Mouse (Mus musculus) testis, adult 2 months (tissue): ENCODE results near the gene Specc1. TPM values are rescaled to one million over a fixed set of nuclear protein-coding genes. Genes with fewer than 3 reads are reported as not detected.
"Not testable (repeated sequence)": the region's sequence is repeated elsewhere in the genome, so short reads cannot be mapped to it uniquely, and the experiment has no call there.

ENCODE experiments used
- H3K27ac ChIP-seq: fragments of 200-500 bp; 2 replicates; pipeline ENCODE4 v1.5.1; 2012; ENCODE audit warnings: low read depth, low read length; ENCODE audit not compliant: control insufficient read depth, insufficient read depth
- H3K27me3 ChIP-seq: fragments of 200-500 bp; 2 replicates; pipeline ENCODE4 v1.6.1; 2012; ENCODE audit warnings: mild to moderate bottlenecking, low read length, moderate library complexity; ENCODE audit not compliant: control insufficient read depth, insufficient read depth
- H3K36me3 ChIP-seq: fragments of 200-500 bp; 2 replicates; pipeline ENCODE4 v1.6.1; 2012; ENCODE audit warnings: mild to moderate bottlenecking, low read length; ENCODE audit not compliant: control insufficient read depth, insufficient read depth
- H3K4me1 ChIP-seq: fragments of 200-500 bp; 2 replicates; pipeline ENCODE4 v1.6.1; 2012; ENCODE audit warnings: low read length; ENCODE audit not compliant: control insufficient read depth, insufficient read depth
- H3K4me3 ChIP-seq: fragments of 200-500 bp; 2 replicates; pipeline ENCODE4 v1.5.1; 2012; ENCODE audit warnings: low read depth, mild to moderate bottlenecking, low read length, moderate library complexity, mixed read lengths; ENCODE audit not compliant: control insufficient read depth
- CTCF ChIP-seq: fragments of 200-500 bp; IDR thresholded peaks from 2 replicates; pipeline ENCODE4 v1.5.1; 2012; ENCODE audit warnings: low read depth, mild to moderate bottlenecking, inconsistent platforms, low read length, moderate library complexity; ENCODE audit not compliant: control insufficient read depth, insufficient read depth, insufficient replicate concordance
- POLR2A ChIP-seq: fragments of 200-500 bp; IDR thresholded peaks from 2 replicates; pipeline ENCODE4 v1.6.1; 2012; ENCODE audit warnings: low read depth, mild to moderate bottlenecking, inconsistent platforms, low read length, moderate library complexity; ENCODE audit not compliant: control insufficient read depth
- polyA plus RNA-seq: library from polyadenylated mRNA; depleted of rRNA; stranded (reverse); fragments of >200 nt; gene quantifications from 2 replicates; pipeline ENCODE4 v1.2.3, GENCODE M21; 2012

Specc1 gene
- polyA plus RNA-seq, 1 experiment: 10.0 TPM

DNA sequence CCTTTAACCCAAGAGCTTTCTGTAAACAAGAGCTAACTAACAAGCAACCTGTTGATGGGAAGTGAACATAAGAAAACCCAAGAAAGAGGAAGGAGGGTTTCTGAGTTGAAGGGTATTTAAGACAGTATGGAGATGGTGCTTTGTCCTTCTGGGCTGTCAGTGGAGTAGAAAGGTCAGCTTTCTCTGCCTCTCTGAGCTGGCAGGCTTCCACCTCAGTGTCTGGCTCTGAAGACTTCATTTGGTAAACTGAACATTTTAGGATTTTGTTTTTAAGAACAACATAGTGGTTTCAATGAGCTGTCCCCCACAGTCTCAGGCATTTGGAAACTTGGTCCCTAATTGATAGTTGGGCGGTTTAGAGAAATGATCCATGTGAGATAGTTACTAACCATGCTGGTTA is 18.8 kb upstream of the Specc1 start:
- Histone ChIP-seq H3K4me1 (no peaks in the 10 kb centered on the region), H3K27ac (no peak overlapping the region), H3K36me3 (no peaks in the 10 kb centered on the region), H3K27me3 (no peaks in the 10 kb centered on the region), H3K4me3 (no peak overlapping the region)
- no peak for TF ChIP-seq CTCF
- no peak for TF ChIP-seq POLR2A

DNA sequence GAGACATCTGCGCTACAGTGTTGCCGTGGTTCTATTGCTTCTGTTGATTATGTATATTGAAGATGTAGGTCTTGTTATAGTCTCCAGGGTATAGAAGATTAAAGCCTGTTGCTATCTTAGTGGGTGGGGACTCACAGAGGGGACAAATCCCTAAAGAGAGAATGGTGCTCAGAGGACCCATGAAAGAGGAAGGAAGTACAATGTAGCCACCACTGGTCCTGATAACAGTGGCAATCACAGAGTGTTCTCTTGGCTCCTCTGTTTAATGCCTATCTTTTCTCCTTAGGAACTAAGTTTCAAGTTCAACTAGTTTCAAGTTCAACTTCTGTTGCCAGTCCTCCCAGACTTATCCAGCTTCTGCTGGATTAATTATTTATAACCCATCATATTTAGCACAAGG is 13.7 kb upstream of the Specc1 start:
- no peak for TF ChIP-seq CTCF
- no peak for TF ChIP-seq POLR2A
- Histone ChIP-seq H3K27me3 (no peaks in the 10 kb centered on the region), H3K4me3 (no peak overlapping the region), H3K27ac (no peak overlapping the region), H3K4me1 (no peaks in the 10 kb centered on the region), H3K36me3 (no peaks in the 10 kb centered on the region)

DNA sequence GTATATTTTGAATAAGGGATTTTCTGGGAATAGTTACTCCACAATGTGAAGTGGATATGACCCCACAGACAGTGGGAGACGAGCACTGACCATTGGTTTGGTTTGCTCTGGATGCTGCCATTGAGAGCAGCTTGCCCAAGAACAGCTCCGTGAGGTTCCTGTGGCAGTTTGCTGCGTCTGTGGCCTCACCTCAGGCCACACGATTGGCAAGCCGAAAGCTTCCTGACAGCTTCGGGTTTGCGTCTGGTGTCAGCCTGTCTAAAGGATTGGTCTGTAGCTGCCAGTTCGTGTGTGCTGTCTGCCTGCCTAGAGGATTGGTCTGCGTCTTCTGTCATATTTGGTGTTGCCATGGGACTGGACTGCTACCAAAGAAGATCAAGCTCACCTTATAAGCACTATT is 12.1 kb upstream of the Specc1 start:
- TF ChIP-seq POLR2A (no peak), CTCF (no peak)
- no peak overlapping the region for H3K27ac ChIP-seq
- no peaks in the 10 kb centered on the region for H3K27me3 ChIP-seq
- no peak overlapping the region for H3K4me3 ChIP-seq
- H3K36me3 ChIP-seq: no peaks in the 10 kb centered on the region
- H3K4me1 ChIP-seq: no peaks in the 10 kb centered on the region

DNA sequence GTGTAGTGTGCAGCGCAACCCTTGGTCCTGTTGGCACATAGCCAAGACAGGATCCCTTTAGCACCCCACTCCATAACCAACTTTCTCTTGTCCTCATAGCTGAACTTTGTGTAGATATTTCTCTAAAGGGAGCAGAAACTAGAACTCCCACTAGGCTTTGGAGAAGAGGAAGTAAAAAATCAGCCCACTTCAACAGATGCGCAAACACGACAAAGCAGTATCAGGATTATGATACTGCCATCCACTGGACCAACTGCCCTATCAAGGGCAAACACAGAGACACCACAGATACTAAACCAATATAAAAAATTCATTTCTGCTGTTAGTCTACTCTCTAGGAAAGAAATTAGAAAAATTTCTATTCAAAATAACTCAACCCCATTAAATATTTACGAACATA is 10.0 kb upstream of the Specc1 start:
- H3K4me3 ChIP-seq: no peak overlapping the region
- no peaks in the 10 kb centered on the region for H3K36me3 ChIP-seq
- no peak overlapping the region for H3K27ac ChIP-seq
- H3K27me3 ChIP-seq: no peaks in the 10 kb centered on the region
- peaks cover 3% of the 10 kb centered on the region for H3K4me1 ChIP-seq
- no peak for TF ChIP-seq CTCF
- TF ChIP-seq POLR2A: no peak

DNA sequence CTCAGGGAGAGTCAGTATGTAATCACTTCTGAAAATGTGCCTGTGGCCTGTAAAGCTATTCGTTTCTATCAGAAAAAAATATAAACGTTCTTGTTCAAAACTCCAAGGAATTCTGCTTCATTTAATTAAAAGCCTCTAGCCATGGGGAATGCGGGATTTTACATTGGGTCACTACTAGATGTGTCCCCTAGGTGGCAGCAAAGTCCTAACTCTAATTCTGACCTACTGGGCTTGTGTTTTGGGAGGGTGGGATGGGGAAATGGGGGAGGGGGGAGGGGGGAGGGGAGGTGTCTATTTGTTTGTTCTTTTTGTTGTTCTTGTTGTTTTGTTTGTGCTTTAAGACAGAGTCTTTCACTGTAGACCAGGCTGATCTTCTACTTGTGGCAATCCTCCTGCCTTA is 7.2 kb upstream of the Specc1 start:
- no peak overlapping the region for H3K4me3 ChIP-seq
- no peaks in the 10 kb centered on the region for H3K36me3 ChIP-seq
- H3K27ac ChIP-seq: no peak overlapping the region
- H3K4me1 ChIP-seq: peaks cover 6% of the 10 kb centered on the region
- no peaks in the 10 kb centered on the region for H3K27me3 ChIP-seq
- no peak for TF ChIP-seq POLR2A
- no peak; the same call in 1 of the 2 replicates for TF ChIP-seq CTCF

DNA sequence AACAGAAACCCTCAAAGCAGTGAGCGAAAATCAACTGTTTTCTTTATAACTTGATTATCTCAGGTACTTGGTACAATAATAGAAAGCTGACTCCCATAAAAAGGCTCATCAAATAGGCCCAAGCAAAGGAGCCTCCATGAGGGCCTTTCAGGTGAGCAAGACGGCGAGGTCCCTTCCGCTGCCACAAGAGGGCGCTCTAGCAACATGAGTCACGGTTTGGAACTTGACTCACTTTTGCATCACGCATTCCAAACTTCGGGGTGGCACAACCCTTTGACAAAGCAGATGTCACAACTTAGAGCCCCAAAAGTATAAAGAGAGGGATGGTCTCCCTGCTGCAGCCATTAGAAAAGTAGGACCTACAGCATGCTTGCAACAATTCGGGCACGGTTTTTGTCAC is 5.9 kb upstream of the Specc1 start:
- H3K27me3 ChIP-seq: no peaks in the 10 kb centered on the region
- peaks cover 6% of the 10 kb centered on the region for H3K4me1 ChIP-seq
- peak overlapping the region; percentile 70 for H3K4me3 ChIP-seq
- TF ChIP-seq CTCF (peak; percentile 98), POLR2A (no peak)
- H3K27ac ChIP-seq: no peak overlapping the region
- H3K36me3 ChIP-seq: no peaks in the 10 kb centered on the region

DNA sequence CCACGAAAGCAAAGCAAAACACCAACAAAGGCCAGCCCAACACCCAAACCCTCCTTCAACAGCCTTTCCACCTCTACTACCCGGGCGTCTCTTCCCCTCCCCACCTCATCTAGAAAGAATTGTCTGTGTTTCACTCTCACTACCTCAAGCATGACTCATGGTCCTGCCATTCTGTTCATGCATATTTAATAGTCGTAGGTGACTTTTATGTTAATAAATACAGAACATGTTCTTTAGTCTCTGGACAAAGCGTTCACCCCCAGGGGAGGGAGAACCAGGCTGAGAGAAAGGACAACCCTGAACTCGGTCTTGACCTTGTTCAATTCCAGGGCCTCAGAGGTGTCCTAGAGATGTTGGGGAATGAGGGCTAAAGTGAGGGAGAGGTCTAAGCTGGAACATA is 1.4 kb upstream of the Specc1 start:
- no peaks in the 10 kb centered on the region for H3K36me3 ChIP-seq
- H3K27ac ChIP-seq: no peak overlapping the region
- H3K4me1 ChIP-seq: peaks cover 13% of the 10 kb centered on the region
- no peak overlapping the region for H3K4me3 ChIP-seq
- TF ChIP-seq CTCF: no peak
- no peaks in the 10 kb centered on the region for H3K27me3 ChIP-seq

DNA sequence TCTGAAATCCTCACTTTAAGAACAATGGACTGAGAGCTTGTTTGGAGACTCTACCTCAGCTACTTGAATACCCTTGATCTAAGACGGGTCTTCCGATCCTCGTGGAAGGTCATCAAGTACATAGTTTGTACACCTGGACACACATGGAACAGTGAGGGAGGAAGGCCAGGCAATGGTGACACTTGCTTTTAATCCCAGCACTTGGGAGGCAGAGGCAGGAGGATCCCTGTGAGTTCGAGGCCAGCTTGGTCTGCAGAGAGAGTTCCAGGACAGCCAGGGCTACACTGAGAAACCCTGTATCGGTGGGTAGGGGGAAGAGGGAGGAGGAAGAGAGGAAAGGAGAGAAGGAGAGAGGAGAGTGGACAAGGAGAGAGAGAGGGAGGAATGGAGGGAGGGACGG is 612 bp upstream of the Specc1 start:
- Histone ChIP-seq H3K36me3 (no peaks in the 10 kb centered on the region), H3K27me3 (no peaks in the 10 kb centered on the region), H3K27ac (no peak overlapping the region), H3K4me3 (no peak overlapping the region), H3K4me1 (peaks cover 13% of the 10 kb centered on the region)
- TF ChIP-seq POLR2A: no peak
- no peak for TF ChIP-seq CTCF

DNA sequence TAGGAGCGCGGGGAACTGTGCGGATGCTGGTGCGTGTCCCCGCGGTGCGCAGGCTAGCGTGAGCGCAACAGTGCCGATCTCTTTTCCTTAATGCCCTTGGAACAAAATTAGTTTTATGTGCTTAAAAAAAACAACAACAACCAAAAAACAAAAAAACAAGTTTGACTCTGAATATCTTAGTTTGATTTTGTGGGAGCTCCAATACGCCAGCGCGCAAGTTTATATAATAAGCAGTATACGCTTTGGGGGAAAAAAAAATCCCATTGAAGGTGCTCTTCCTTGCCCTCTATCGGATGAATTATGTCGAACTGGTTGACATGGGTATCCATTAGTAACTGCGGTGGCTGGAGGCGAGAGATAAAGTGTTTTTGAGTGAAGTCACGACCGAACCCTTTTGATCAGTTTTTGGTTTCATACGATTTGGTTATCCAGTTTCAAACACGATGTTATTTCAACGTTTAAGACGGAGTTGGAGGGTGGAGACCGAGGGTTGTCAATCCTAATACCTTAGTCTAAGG is 792 bp downstream of the Specc1 start:
- H3K27me3 ChIP-seq: no peaks in the 10 kb centered on the region
- no peaks in the 10 kb centered on the region for H3K36me3 ChIP-seq
- no peak overlapping the region for H3K27ac ChIP-seq
- no peak for TF ChIP-seq CTCF
- TF ChIP-seq POLR2A: no peak
- H3K4me1 ChIP-seq: peaks cover 6% of the 10 kb centered on the region
- peak overlapping the region; percentile 82 for H3K4me3 ChIP-seq

DNA sequence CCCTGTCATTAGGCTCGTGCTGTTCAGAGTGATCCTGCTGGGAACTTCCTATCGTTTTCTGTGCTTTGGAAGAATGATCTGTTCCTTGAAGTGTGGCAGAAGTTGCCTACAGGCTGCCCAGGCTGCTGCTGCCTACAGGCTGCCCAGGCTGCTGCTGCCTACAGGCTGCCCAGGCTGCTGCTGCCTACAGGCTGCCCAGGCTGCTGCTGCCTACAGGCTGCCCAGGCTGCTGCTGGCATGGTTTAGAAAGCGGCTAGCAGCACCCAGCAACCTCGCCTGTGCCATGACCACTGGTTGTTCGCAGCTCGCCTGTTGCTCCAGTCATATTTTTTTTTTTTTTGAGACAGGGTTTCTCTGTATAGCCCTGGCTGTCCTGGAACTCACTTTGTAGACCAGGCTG is 2.1 kb downstream of the Specc1 start:
- H3K27me3 ChIP-seq, H3K4me1 ChIP-seq, H3K4me3 ChIP-seq, H3K27ac ChIP-seq, H3K36me3 ChIP-seq: not testable (repeated sequence)
